Mouse (Mus musculus): ENCODE measurements around the gene Pitpnm1. TPM values are rescaled to one million over a fixed set of nuclear protein-coding genes. Genes with fewer than 3 reads are reported as not detected.

Pitpnm1 gene
- polyA plus RNA-seq, 1 experiment from 2014 or later = 12.2 TPM

DNA sequence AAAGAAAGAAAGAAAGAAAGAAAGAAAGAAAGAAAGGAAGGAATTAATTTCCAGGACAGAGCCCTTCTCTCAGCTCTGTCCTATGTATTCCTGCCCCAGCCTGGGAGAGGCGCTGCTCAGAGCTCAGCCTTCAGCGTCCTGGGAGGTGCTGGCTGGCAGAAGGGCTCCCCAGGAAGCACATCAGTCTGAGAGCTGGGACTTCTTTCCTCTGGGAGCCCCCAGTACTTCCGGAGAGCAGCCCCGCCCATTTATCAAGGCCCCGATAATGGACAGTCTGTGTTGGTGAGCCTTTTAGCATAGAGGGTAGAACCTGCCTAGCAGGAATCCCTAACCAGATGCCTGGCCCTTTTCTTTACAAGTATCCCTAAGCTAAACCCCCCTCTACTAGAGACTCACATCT is 11.7 kb upstream of the Pitpnm1 start:
- Histone ChIP-seq H3K9me3 (ENCODE audit: control insufficient read depth, low read length) (no peaks in the 10 kb centered on the region), H3K4me3 (ENCODE audit: low read depth, low read length) (no peak overlapping the region), H3K27ac (ENCODE audit: low read depth, low read length) (no peak overlapping the region), H3K9ac (ENCODE audit: low read depth, low read length) (no peak overlapping the region), H3K4me2 (replicated peaks; ENCODE audit: low read depth, low read length) (no peak overlapping the region), H3K36me3 (ENCODE audit: control insufficient read depth, insufficient read depth, low read length) (no peaks in the 10 kb centered on the region), H3K27me3 (ENCODE audit: control insufficient read depth, insufficient read depth, low read length) (no peaks in the 10 kb centered on the region), H3K4me1 (replicated peaks; ENCODE audit: control insufficient read depth, insufficient read depth, low read length) (no peaks in the 10 kb centered on the region)
- DNase-seq (ENCODE audit: low spot score) = no peak
- WGBS = 55% methylated on average over 5 of the region's 5 CpGs
- no peak for ATAC-seq (ENCODE audit: low FRiP score)

DNA sequence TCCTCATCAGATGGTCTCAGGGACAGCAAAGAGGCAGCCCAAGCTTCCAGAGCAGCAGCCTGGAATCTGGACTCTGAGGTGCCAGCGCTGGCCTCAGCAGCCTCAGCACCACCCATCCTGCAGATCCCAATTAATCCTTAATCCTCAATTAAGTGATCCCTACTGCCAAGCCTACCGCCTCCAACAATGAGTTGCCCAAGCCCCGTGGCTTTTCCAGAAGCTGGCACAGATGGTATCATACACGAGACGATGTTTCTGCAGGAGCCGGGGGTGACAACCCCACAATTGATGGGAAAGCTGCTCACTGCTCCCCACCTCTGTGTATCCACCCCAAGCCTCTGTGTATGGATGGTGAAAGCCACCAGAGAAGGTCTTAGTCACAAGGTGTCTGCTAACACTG is 10.7 kb upstream of the Pitpnm1 start:
- DNase-seq (ENCODE audit: low spot score) (no peak), ATAC-seq (ENCODE audit: low FRiP score) (no peak)
- H3K4me3 ChIP-seq (ENCODE audit: low read depth, low read length) = no peak overlapping the region
- H3K9me3 ChIP-seq (ENCODE audit: control insufficient read depth, low read length) = no peaks in the 10 kb centered on the region
- no peak overlapping the region for H3K4me2 ChIP-seq (replicated peaks; ENCODE audit: low read depth, low read length)
- H3K4me1 ChIP-seq (replicated peaks; ENCODE audit: control insufficient read depth, insufficient read depth, low read length) = no peaks in the 10 kb centered on the region
- no peaks in the 10 kb centered on the region for H3K27me3 ChIP-seq (ENCODE audit: control insufficient read depth, insufficient read depth, low read length)
- H3K9ac ChIP-seq (ENCODE audit: low read depth, low read length) = no peak overlapping the region
- no peak overlapping the region for H3K27ac ChIP-seq (ENCODE audit: low read depth, low read length)
- 85% methylated on average over 6 of the region's 6 CpGs for WGBS
- H3K36me3 ChIP-seq (ENCODE audit: control insufficient read depth, insufficient read depth, low read length) = no peaks in the 10 kb centered on the region

DNA sequence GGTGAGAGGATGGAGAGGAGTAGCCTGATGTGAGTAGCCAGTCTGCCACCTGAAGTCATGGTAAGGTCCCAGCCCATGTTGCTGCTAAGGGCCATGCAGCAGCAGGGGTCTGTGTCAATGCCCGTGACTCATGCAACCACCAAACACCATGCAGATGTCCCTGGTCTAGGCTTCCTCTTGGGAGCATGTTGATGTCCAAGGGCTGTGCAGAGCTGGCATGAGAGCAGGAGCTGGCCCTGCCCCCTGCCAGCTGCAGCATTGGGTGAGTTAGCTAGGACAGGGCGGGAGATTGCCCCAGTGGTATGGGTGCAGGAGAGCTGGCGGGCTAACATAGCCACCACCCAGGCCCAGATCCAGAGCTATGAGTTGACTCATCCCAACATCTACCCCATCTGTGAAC is 9.4 kb upstream of the Pitpnm1 start:
- Histone ChIP-seq H3K36me3 (ENCODE audit: control insufficient read depth, insufficient read depth, low read length) (no peaks in the 10 kb centered on the region), H3K27ac (ENCODE audit: low read depth, low read length) (no peak overlapping the region), H3K4me1 (replicated peaks; ENCODE audit: control insufficient read depth, insufficient read depth, low read length) (no peaks in the 10 kb centered on the region), H3K27me3 (ENCODE audit: control insufficient read depth, insufficient read depth, low read length) (no peaks in the 10 kb centered on the region), H3K9me3 (ENCODE audit: control insufficient read depth, low read length) (no peaks in the 10 kb centered on the region), H3K9ac (ENCODE audit: low read depth, low read length) (no peak overlapping the region), H3K4me2 (replicated peaks; ENCODE audit: low read depth, low read length) (no peak overlapping the region), H3K4me3 (ENCODE audit: low read depth, low read length) (no peak overlapping the region)
- ATAC-seq (ENCODE audit: low FRiP score) = no peak
- DNase-seq (ENCODE audit: low spot score) = no peak
- WGBS = 88% methylated on average over 3 of the region's 3 CpGs

DNA sequence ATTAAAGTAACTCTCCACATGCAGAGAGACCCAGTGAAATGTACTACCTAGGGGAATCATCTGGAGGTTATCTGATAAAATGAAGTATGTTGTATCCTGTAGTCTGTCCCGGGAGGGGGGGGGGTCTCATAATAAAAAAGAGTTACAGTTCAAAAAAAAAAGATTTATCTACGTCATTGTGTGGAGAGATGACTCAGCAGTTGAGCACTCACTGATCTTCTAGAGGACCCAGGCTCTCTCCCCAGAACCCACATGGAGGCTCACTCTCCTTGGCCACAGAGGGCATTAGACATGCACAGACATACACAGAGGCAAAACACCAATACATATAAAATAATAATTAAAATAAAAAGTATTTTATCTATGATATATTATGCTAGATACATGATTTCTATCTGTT is 8.4 kb upstream of the Pitpnm1 start:
- DNase-seq (ENCODE audit: low spot score) = no peak
- Histone ChIP-seq H3K36me3 (ENCODE audit: control insufficient read depth, insufficient read depth, low read length) (no peaks in the 10 kb centered on the region), H3K4me2 (replicated peaks; ENCODE audit: low read depth, low read length) (no peak overlapping the region), H3K4me1 (replicated peaks; ENCODE audit: control insufficient read depth, insufficient read depth, low read length) (no peaks in the 10 kb centered on the region), H3K9ac (ENCODE audit: low read depth, low read length) (no peak overlapping the region), H3K27me3 (ENCODE audit: control insufficient read depth, insufficient read depth, low read length) (no peaks in the 10 kb centered on the region), H3K9me3 (ENCODE audit: control insufficient read depth, low read length) (no peaks in the 10 kb centered on the region), H3K27ac (ENCODE audit: low read depth, low read length) (no peak overlapping the region), H3K4me3 (ENCODE audit: low read depth, low read length) (no peak overlapping the region)
- 67% methylated on average over 2 of the region's 2 CpGs for WGBS
- ATAC-seq (ENCODE audit: low FRiP score) = no peak

DNA sequence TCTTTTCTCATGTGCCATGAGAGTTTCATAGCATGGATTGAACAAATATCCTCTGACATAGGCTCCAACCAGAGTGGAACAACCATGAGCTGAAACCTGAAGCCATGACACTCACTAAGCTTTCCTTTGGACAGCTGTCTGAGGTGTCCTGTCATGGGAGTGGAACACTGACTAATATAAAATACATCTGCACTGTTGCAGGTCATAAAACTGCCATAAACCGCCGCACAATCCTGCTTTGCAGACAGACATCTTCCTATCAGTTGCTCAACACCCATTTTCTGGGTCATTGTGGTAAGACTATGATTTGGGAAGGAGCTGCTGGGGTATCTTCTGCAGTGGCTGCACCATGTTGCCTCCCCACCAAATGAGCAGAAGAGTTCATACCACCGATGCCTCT is 7.0 kb upstream of the Pitpnm1 start:
- H3K27me3 ChIP-seq (ENCODE audit: control insufficient read depth, insufficient read depth, low read length) = no peaks in the 10 kb centered on the region
- H3K9me3 ChIP-seq (ENCODE audit: control insufficient read depth, low read length) = no peaks in the 10 kb centered on the region
- H3K4me3 ChIP-seq (ENCODE audit: low read depth, low read length) = no peak overlapping the region
- H3K4me1 ChIP-seq (replicated peaks; ENCODE audit: control insufficient read depth, insufficient read depth, low read length) = no peaks in the 10 kb centered on the region
- no peaks in the 10 kb centered on the region for H3K36me3 ChIP-seq (ENCODE audit: control insufficient read depth, insufficient read depth, low read length)
- no peak overlapping the region for H3K9ac ChIP-seq (ENCODE audit: low read depth, low read length)
- no peak for ATAC-seq (ENCODE audit: low FRiP score)
- no peak overlapping the region for H3K4me2 ChIP-seq (replicated peaks; ENCODE audit: low read depth, low read length)
- H3K27ac ChIP-seq (ENCODE audit: low read depth, low read length) = no peak overlapping the region
- no peak for DNase-seq (ENCODE audit: low spot score)
- WGBS = 86% methylated on average over 3 of the region's 3 CpGs

DNA sequence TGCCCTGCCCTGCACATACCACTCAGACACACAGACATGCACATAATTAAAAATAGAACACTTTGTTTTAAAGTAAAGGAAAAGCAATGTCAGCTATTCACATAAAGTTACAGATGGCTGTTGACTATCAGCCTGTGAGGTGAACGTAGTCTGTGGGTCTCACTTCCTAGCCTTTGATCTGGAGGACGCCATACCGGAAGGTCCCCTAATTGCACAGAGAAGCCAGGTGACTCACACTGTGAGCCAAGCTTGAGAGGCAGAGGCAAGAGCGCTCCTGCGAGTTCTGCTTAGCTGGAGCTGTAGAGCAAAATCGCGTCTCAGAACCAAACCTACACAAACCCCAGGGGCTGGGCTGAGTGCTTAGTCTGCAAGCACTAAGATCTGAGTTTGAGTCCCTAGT is 6.0 kb upstream of the Pitpnm1 start:
- H3K27ac ChIP-seq (ENCODE audit: low read depth, low read length) = no peak overlapping the region
- H3K4me3 ChIP-seq (ENCODE audit: low read depth, low read length) = no peak overlapping the region
- no peaks in the 10 kb centered on the region for H3K9me3 ChIP-seq (ENCODE audit: control insufficient read depth, low read length)
- 71% methylated on average over 7 of the region's 7 CpGs for WGBS
- no peaks in the 10 kb centered on the region for H3K27me3 ChIP-seq (ENCODE audit: control insufficient read depth, insufficient read depth, low read length)
- DNase-seq (ENCODE audit: low spot score) (no peak), ATAC-seq (ENCODE audit: low FRiP score) (no peak)
- no peak overlapping the region for H3K9ac ChIP-seq (ENCODE audit: low read depth, low read length)
- peaks cover 1% of the 10 kb centered on the region; the same call in 1 of the 2 replicates for H3K4me1 ChIP-seq (replicated peaks; ENCODE audit: control insufficient read depth, insufficient read depth, low read length)
- no peak overlapping the region for H3K4me2 ChIP-seq (replicated peaks; ENCODE audit: low read depth, low read length)
- H3K36me3 ChIP-seq (ENCODE audit: control insufficient read depth, insufficient read depth, low read length) = no peaks in the 10 kb centered on the region

- Histone ChIP-seq H3K9ac (ENCODE audit: low read depth, low read length) (no peak overlapping the region), H3K36me3 (ENCODE audit: control insufficient read depth, insufficient read depth, low read length) (no peaks in the 10 kb centered on the region), H3K27ac (ENCODE audit: low read depth, low read length) (no peak overlapping the region), H3K4me2 (replicated peaks; ENCODE audit: low read depth, low read length) (no peak overlapping the region), H3K4me3 (ENCODE audit: low read depth, low read length) (no peak overlapping the region), H3K27me3 (ENCODE audit: control insufficient read depth, insufficient read depth, low read length) (0 out of 2 replicates have a peak, but pooled peaks cover 2% of the 10 kb centered on the region), H3K9me3 (ENCODE audit: control insufficient read depth, low read length) (no peaks in the 10 kb centered on the region), H3K4me1 (replicated peaks; ENCODE audit: control insufficient read depth, insufficient read depth, low read length) (peaks cover 3% of the 10 kb centered on the region; the same call in 1 of the 2 replicates)
- WGBS = 90% methylated on average over 3 of the region's 3 CpGs
- ATAC-seq (ENCODE audit: low FRiP score) (no peak), DNase-seq (ENCODE audit: low spot score) (no peak)
Measured at GRCm38 (mm10) chr19:4094348-4094747, 5.5 kb upstream of the Pitpnm1 start.

- Histone ChIP-seq H3K4me3 (ENCODE audit: low read depth, low read length) (no peak overlapping the region), H3K4me1 (replicated peaks; ENCODE audit: control insufficient read depth, insufficient read depth, low read length) (peaks cover 5% of the 10 kb centered on the region), H3K9ac (ENCODE audit: low read depth, low read length) (no peak overlapping the region), H3K36me3 (ENCODE audit: control insufficient read depth, insufficient read depth, low read length) (no peaks in the 10 kb centered on the region), H3K4me2 (replicated peaks; ENCODE audit: low read depth, low read length) (no peak overlapping the region), H3K9me3 (ENCODE audit: control insufficient read depth, low read length) (no peaks in the 10 kb centered on the region), H3K27me3 (ENCODE audit: control insufficient read depth, insufficient read depth, low read length) (peaks cover 2% of the 10 kb centered on the region; the same call in 1 of the 2 replicates), H3K27ac (ENCODE audit: low read depth, low read length) (no peak overlapping the region)
- no peak for DNase-seq (ENCODE audit: low spot score)
- ATAC-seq (ENCODE audit: low FRiP score) = no peak
- WGBS = 74% methylated on average over 5 of the region's 5 CpGs
Measured at GRCm38 (mm10) chr19:4094774-4095303, 5.0 kb upstream of the Pitpnm1 start.

DNA sequence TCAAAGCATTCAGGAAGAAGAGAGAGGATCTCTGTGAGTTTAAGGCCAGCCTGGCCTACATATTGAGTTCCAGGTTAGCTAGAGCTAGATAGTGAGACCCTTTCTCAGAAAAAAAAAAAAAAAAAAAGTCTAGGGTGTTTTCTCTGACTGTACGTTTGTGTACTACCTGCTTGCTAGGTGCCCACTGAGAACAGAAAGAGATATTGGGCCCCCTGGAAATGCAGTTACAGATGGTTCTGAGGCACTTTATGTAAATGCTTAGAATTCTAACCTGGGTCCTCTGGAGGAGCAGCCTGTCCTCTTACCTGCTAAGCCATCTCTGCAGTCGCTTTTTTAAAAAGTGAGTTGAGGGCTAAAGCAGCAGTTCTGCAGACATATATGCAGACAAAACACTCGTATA is 4.0 kb upstream of the Pitpnm1 start:
- Histone ChIP-seq H3K9ac (ENCODE audit: low read depth, low read length) (no peak overlapping the region), H3K4me2 (replicated peaks; ENCODE audit: low read depth, low read length) (no peak overlapping the region), H3K4me1 (replicated peaks; ENCODE audit: control insufficient read depth, insufficient read depth, low read length) (peaks cover 9% of the 10 kb centered on the region), H3K36me3 (ENCODE audit: control insufficient read depth, insufficient read depth, low read length) (no peaks in the 10 kb centered on the region), H3K9me3 (ENCODE audit: control insufficient read depth, low read length) (no peaks in the 10 kb centered on the region), H3K27me3 (ENCODE audit: control insufficient read depth, insufficient read depth, low read length) (peaks cover 8% of the 10 kb centered on the region), H3K4me3 (ENCODE audit: low read depth, low read length) (no peak overlapping the region), H3K27ac (ENCODE audit: low read depth, low read length) (no peak overlapping the region)
- WGBS = 73% methylated on average over 3 of the region's 3 CpGs
- no peak for DNase-seq (ENCODE audit: low spot score)
- no peak for ATAC-seq (ENCODE audit: low FRiP score)

All from hindbrain, embryonic 11.5 days (tissue).